Mouse (Mus musculus): ENCODE measurements around the gene Cyp2d12.
"Not testable (repeated sequence)": the region's sequence is repeated elsewhere in the genome, so short reads cannot be mapped to it uniquely, and the experiment has no call there.

GRCm38 (mm10) chr15:82547753-82548152, 7.1 kb upstream of the Cyp2d12 start:
- not testable (repeated sequence) for TF ChIP-seq CTCF (IDR thresholded peaks at IDR 0.05; ENCODE audit: extremely low read depth, insufficient read depth, insufficient read length, insufficient replicate concordance); POLR2A (IDR thresholded peaks at IDR 0.05; ENCODE audit: low read depth, low read length)
